Mouse (Mus musculus): ENCODE measurements around the gene Cd84. TPM values are rescaled to one million over a fixed set of nuclear protein-coding genes. Genes with fewer than 3 reads are reported as not detected.

Gene Cd84
- polyA plus RNA-seq, 1 experiment from 2014 or later = 6.2 TPM

Other genes starting within 250 kb of the Cd84 start
- 1.2 and 1.3 TPM in 2 replicates for gene Ly9, start 232.3 kb upstream of the Cd84 start, polyA plus RNA-seq (2015; fragmentation: Nextera tagmentation; extraction: Ambion mirVana)
- 0.69 and 1.1 TPM in 2 replicates for gene Slamf7, start 186.7 kb upstream of the Cd84 start, polyA plus RNA-seq (2015; fragmentation: Nextera tagmentation; extraction: Ambion mirVana)
- 11.6 and 11.8 TPM in 2 replicates for gene Cd48, start 157.7 kb upstream of the Cd84 start, polyA plus RNA-seq (2015; fragmentation: Nextera tagmentation; extraction: Ambion mirVana)
- 1.5 and 2.0 TPM in 2 replicates for gene Slamf1, start 72.6 kb upstream of the Cd84 start, polyA plus RNA-seq (2015; fragmentation: Nextera tagmentation; extraction: Ambion mirVana)
- not detected in 2 replicates for gene Gm10521, start 56.0 kb downstream of the Cd84 start, polyA plus RNA-seq (2015; fragmentation: Nextera tagmentation; extraction: Ambion mirVana)
- gene Slamf6, start 77.8 kb downstream of the Cd84 start, polyA plus RNA-seq (2015; fragmentation: Nextera tagmentation; extraction: Ambion mirVana) = 1.8 and 2.7 TPM in 2 replicates
- gene Vangl2, start 188.7 kb downstream of the Cd84 start, polyA plus RNA-seq (2015; fragmentation: Nextera tagmentation; extraction: Ambion mirVana) = 0.66 and 0.81 TPM in 2 replicates
- not detected in 2 replicates for gene Nhlh1, start 217.9 kb downstream of the Cd84 start, polyA plus RNA-seq (2015; fragmentation: Nextera tagmentation; extraction: Ambion mirVana)
- gene Copa, start 242.8 kb downstream of the Cd84 start, polyA plus RNA-seq (2015; fragmentation: Nextera tagmentation; extraction: Ambion mirVana) = 70.1 and 73.6 TPM in 2 replicates
- gene Ncstn, start 243.1 kb downstream of the Cd84 start, polyA plus RNA-seq (2015; fragmentation: Nextera tagmentation; extraction: Ambion mirVana) = 37.6 and 43.5 TPM in 2 replicates

Data from liver, embryonic 15.5 days (tissue).